Comparison of ENCODE assay signal across 13 mouse cellular contexts in genomic region chr14:62924800-62925199, GRCm38 (mm10). TPM values are rescaled to one million over a fixed set of nuclear protein-coding genes. Genes with fewer than 3 reads are reported as not detected.
A peak's percentile ranks its signal among the peaks of the same experiment; 100 is the strongest.
DNase-seq lines count a peak whose midpoint lies in the region; TF ChIP-seq lines count a peak whose summit lies in the region.
"Had no signal": no experiment of that assay in that cellular context is flagged by ENCODE, and none has a peak within 500 bp of the region (broad histone marks: within the 10 kb centered on the region; RNA-seq: fewer than 3 reads in every experiment).

No protein-coding gene starts in this region.

- H3K9me3 ChIP-seq in CH12.LX (replicated peaks; ENCODE audit: low read length), result peaks cover 3% of the 10 kb centered on the region
- no peaks in the 10 kb centered on the region for H3K9me3 ChIP-seq in MEL (replicated peaks; ENCODE audit: insufficient read depth, low read length)

- H3K79me2 ChIP-seq in CH12.LX (replicated peaks; ENCODE audit: control insufficient read depth, extremely low read depth, insufficient read depth, poor library complexity, severe bottlenecking) (no peaks in the 10 kb centered on the region), MEL (ENCODE audit: control insufficient read depth, insufficient read depth, low read length, poor library complexity) (no peaks in the 10 kb centered on the region)

- DNase-seq in layer of hippocampus, adult 2 months (ENCODE audit: low spot score in 2 of 2), result no peak
- no peak for DNase-seq in layer of hippocampus, adult 18-20 months (ENCODE audit: low spot score in 2 of 2)
- no peak for DNase-seq in CH12.LX (ENCODE audit: extremely low read depth)
- DNase-seq in MEL (ENCODE audit: low read depth, low spot score), result peak; percentile 48
- DNase-seq in naive thymus-derived CD4-positive, alpha-beta T cell, adult 2 months (ENCODE audit: low read depth), result peak; percentile 35
- DNase-seq in urinary bladder, adult 2 months (ENCODE audit: low spot score), result no peak
- no peak for DNase-seq in MN1 (ENCODE audit: low spot score)
- no peak for DNase-seq in embryo, embryonic 10 days (ENCODE audit: low spot score)
- DNase-seq: heart, postnatal 4 days; retina, postnatal 1 day had no signal

- TF ChIP-seq POLR2A in CH12.LX (IDR thresholded peaks at IDR 0.05; ENCODE audit: low read depth, low read length) (no peak), MEL (IDR thresholded peaks at IDR 0.05; ENCODE audit: control insufficient read depth in 1 of 2, insufficient read depth in 1 of 2, low read depth in 1 of 2, low read length in 2 of 2, poor library complexity in 1 of 2) (no peak)

- no peak overlapping the region for H3K27ac ChIP-seq in layer of hippocampus, adult 2 months
- no peak overlapping the region for H3K27ac ChIP-seq in CH12.LX (ENCODE audit: insufficient read depth, low read depth)
- no peak overlapping the region for H3K27ac ChIP-seq in MEL (ENCODE audit: control insufficient read depth, low read depth, low read length)

- H3K4me1 ChIP-seq in CH12.LX (ENCODE audit: control insufficient read depth in 1 of 2, insufficient read depth in 2 of 2), result peaks cover 0 to 16% of the 10 kb centered on the region in 2 experiments; a peak in 2 of 4 replicates
- peaks cover 3 to 7% of the 10 kb centered on the region in 2 experiments; a peak in 1 of 4 replicates for H3K4me1 ChIP-seq in MEL (ENCODE audit: control insufficient read depth in 1 of 2, insufficient read depth in 2 of 2, low read length in 2 of 2)

- no peak overlapping the region for H3K4me2 ChIP-seq in CH12.LX (ENCODE audit: insufficient read depth, low read depth, poor library complexity, severe bottlenecking)

- no peaks in the 10 kb centered on the region for H3K27me3 ChIP-seq in CH12.LX (replicated peaks)
- no peaks in the 10 kb centered on the region for H3K27me3 ChIP-seq in MEL (ENCODE audit: control insufficient read depth in 1 of 2, insufficient read depth in 2 of 2, low read length in 2 of 2)

- peak; percentile 62 for TF ChIP-seq CTCF in layer of hippocampus, adult 2 months (conservative IDR thresholded peaks at IDR 0.05)
- TF ChIP-seq CTCF in CH12.LX (conservative IDR thresholded peaks at IDR 0.05 in 1 of 2, IDR thresholded peaks at IDR 0.05 in 1 of 2; ENCODE audit: low read depth in 2 of 2, low read length in 2 of 2), result peak; percentile 31 to 49; a peak in 3 of 4 replicates
- TF ChIP-seq CTCF in MEL (IDR thresholded peaks at IDR 0.05 in 2 of 3, conservative IDR thresholded peaks at IDR 0.05 in 1 of 3; ENCODE audit: control insufficient read depth in 1 of 3, insufficient read depth in 1 of 3, low read depth in 2 of 3, low read length in 3 of 3, poor library complexity in 1 of 3, severe bottlenecking in 1 of 3), result peak; percentile 55 to 61 (median 59)

- no peak overlapping the region for H3K4me3 ChIP-seq in layer of hippocampus, adult 2 months
- H3K4me3 ChIP-seq in CH12.LX (replicated peaks in 1 of 3; ENCODE audit: low read depth in 2 of 3, low read length in 2 of 3, poor library complexity in 1 of 3), result no peak overlapping the region
- no peak overlapping the region for H3K4me3 ChIP-seq in MEL (ENCODE audit: control insufficient read depth in 1 of 2, insufficient read depth in 1 of 2, low read depth in 2 of 2, low read length in 2 of 2)

- TF ChIP-seq RAD21 in CH12.LX (IDR thresholded peaks at IDR 0.05; ENCODE audit: low read depth, low read length) (peak; percentile 28), MEL (IDR thresholded peaks at IDR 0.05; ENCODE audit: low read depth, low read length) (peak; percentile 54)

- no peak for TF ChIP-seq EP300 in CH12.LX (IDR thresholded peaks at IDR 0.05; ENCODE audit: low read length)
- no peak for TF ChIP-seq EP300 in MEL (IDR thresholded peaks at IDR 0.05; ENCODE audit: low read depth in 1 of 2, low read length in 2 of 2)

- in situ Hi-C loops in CH12.LX (cut with MboI; ENCODE audit: low pct_ligation_motif_present, low pct_unique_long_range_greater_than_20kb, low sequenced_read_pairs), result loop anchor here (5.0 to 10.0 kb wide), 2 partner anchors 42 to 80 kb away; no protein-coding TSS in a partner anchor

- dilution Hi-C loops in CH12.LX (cut with MboI; ENCODE audit: extremely low pct_ligation_motif_present, extremely low pct_unique_long_range_greater_than_20kb, low sequenced_read_pairs), result no loop called here

- H3K9ac ChIP-seq in CH12.LX (ENCODE audit: insufficient read depth, low read depth) (no peak overlapping the region), MEL (ENCODE audit: control insufficient read depth, low read depth, low read length, poor library complexity, severe bottlenecking) (no peak overlapping the region)

- H3K36me3 ChIP-seq in CH12.LX (replicated peaks in 1 of 2; ENCODE audit: control insufficient read depth in 1 of 2, insufficient read depth in 1 of 2, low read length in 1 of 2), result peaks cover 0 to 30% of the 10 kb centered on the region in 2 experiments
- H3K36me3 ChIP-seq in MEL (ENCODE audit: control insufficient read depth in 1 of 2, insufficient read depth in 2 of 2, low read length in 2 of 2), result no peaks in the 10 kb centered on the region

TF ChIP-seq in CH12.LX, 34 proteins besides CTCF, POLR2A, EP300 and RAD21:
- TF ChIP-seq MAX (IDR thresholded peaks at IDR 0.05; ENCODE audit: low read length) (no peak), JUN (IDR thresholded peaks at IDR 0.05; ENCODE audit: insufficient read depth, low read depth, low read length) (no peak), RCOR1 (conservative IDR thresholded peaks at IDR 0.05; ENCODE audit: low read depth, low read length) (no peak), KAT2A (IDR thresholded peaks at IDR 0.05; ENCODE audit: insufficient replicate concordance, low read length) (no peak), MEF2A (IDR thresholded peaks at IDR 0.05; ENCODE audit: borderline replicate concordance, low read depth, low read length) (no peak), ELF1 (IDR thresholded peaks at IDR 0.05; ENCODE audit: low read depth, low read length) (no peak), NELFE (IDR thresholded peaks at IDR 0.05; ENCODE audit: low read depth, low read length) (no peak), ZC3H11A (IDR thresholded peaks at IDR 0.05; ENCODE audit: low read depth, low read length) (no peak)

TF ChIP-seq in MEL, 35 proteins besides CTCF, POLR2A, EP300 and RAD21:
- peak; percentile 38; the same call in 1 of the 2 replicates for TF ChIP-seq SMC3 (IDR thresholded peaks at IDR 0.05; ENCODE audit: low read depth, low read length)
- TF ChIP-seq MAX (IDR thresholded peaks at IDR 0.05; ENCODE audit: low read length), result no peak
- no peak for TF ChIP-seq CHD2 (IDR thresholded peaks at IDR 0.05; ENCODE audit: low read length)
- TF ChIP-seq BHLHE40 (IDR thresholded peaks at IDR 0.05; ENCODE audit: borderline replicate concordance, low read depth, low read length), result no peak
- no peak for TF ChIP-seq KAT2A (conservative IDR thresholded peaks at IDR 0.05; ENCODE audit: low read depth, low read length)
- TF ChIP-seq TCF12 (IDR thresholded peaks at IDR 0.05; ENCODE audit: low read depth, low read length), result no peak

RNA-seq across cellular contexts. Expression of gene Defb48, which starts 59.5 kb away (rescaled TPM):
- not detected for total RNA-seq in layer of hippocampus, adult 2 months (2021)
- total RNA-seq in layer of hippocampus, adult 18-20 months (2021), result not detected
- total RNA-seq in CH12.LX (2012; rRNA removed) (not detected in 2 replicates), CH12.LX (2014; rRNA removed) (not detected in 2 replicates), MEL (2012; rRNA removed) (not detected in 2 replicates)
- polyA plus RNA-seq in CH12.LX (2012; ENCODE audit: insufficient read length, low read depth) (not detected in 2 replicates), MEL (2012; ENCODE audit: insufficient read depth in 1 of 2, insufficient read length in 2 of 2, low read depth in 1 of 2, low replicate concordance in 2 of 2, missing spikeins in 1 of 2) (not detected)
- polyA plus RNA-seq in urinary bladder, adult 2 months (2012; rRNA removed), result not detected in 2 replicates
- total RNA-seq: heart, postnatal 4 days had no signal
- polyA plus RNA-seq: embryonic facial prominence, embryonic 11.5 days; forebrain, embryonic 14.5 days; lung, embryonic 16.5 days had no signal

Comparison
In these comparisons a context has a peak if more than half of its experiments do, and no peak if none do; other contexts are left out.
1. DNase-seq: peak in MEL (single experiment) and naive thymus-derived CD4-positive, alpha-beta T cell, adult 2 months (single experiment); none in layer of hippocampus, adult 2 months (0 of 2), layer of hippocampus, adult 18-20 months (0 of 2), CH12.LX (single experiment), urinary bladder, adult 2 months (single experiment), MN1 (single experiment) and embryo, embryonic 10 days (single experiment).
2. Peak in every context shown above with its lines, with median percentiles within 50 percentile points of each other: CTCF ChIP-seq.